Mouse (Mus musculus): ENCODE results near the gene Hydin.

DNA sequence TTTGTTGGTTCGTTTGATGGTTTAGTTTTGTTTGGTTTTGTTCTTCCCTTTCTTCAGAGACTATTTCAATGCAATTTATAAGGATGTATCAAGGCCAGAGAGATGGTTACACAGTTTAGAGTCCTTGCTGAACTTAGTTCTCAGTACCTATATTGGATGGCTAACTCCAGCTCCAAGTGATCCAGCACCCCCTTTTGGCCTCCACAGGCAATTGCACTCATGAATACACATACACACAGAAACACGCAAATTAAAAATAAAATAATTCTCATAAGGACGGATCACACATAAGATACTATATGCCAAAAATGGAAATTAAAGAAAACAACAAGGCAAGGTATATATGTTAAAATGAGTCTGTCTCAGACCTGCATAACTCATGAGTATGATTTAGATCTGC is 153.4 kb downstream of the Hydin start:
- TF ChIP-seq POLR2A (IDR thresholded peaks at IDR 0.05; ENCODE audit: borderline replicate concordance, extremely low read depth, low read depth, low read length) (no peak), CTCF (IDR thresholded peaks at IDR 0.05; ENCODE audit: insufficient read depth, low read length) (no peak)
